In the genomic region with DNA sequence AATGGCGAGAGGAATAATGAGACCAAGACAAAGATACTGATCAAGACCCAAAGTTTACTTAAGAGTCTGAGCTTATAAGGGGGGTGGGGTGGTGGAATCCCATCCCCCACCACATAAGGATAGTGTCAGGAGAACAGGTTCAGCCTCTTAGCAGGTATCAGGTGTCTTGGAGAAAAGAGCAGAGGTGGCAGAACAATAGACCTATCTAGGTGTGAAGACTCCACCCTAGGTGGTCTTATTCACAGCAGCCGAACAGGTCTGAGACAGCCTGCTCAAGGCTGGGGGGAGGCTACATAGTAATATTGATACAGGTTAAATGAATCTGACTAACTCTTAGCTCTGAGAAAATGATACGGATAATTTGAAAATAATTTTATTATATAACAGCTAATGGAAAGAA, we compare ENCODE assay signal across 16 mouse cellular contexts.
"Had no signal": no experiment of that assay in that cellular context is flagged by ENCODE, and none has a peak within 500 bp of the region (broad histone marks: within the 10 kb centered on the region; RNA-seq: fewer than 3 reads in every experiment).

No protein-coding gene starts in this region.

- H3K4me3 ChIP-seq: midbrain, embryonic 10.5 days; midbrain, embryonic 12.5 days; myocyte; neural tube, embryonic 13.5 days; neural tube, embryonic 15.5 days; stomach, embryonic 15.5 days had no signal

- DNase-seq: lung, adult 18-20 months; lung, embryonic 14.5 days; lung, postnatal 10 days; lung, postnatal 4 days; midbrain, embryonic 14.5 days; right cerebral cortex, postnatal 14 days; thymus, adult 2 months; thymus, postnatal 25 days; thymus, postnatal 4 days had no signal

- H3K9ac ChIP-seq: lung, embryonic 14.5 days; midbrain, embryonic 12.5 days; neural tube, embryonic 13.5 days; neural tube, embryonic 15.5 days; stomach, embryonic 15.5 days had no signal

- H3K4me1 ChIP-seq: midbrain, embryonic 12.5 days; neural tube, embryonic 13.5 days; stomach, embryonic 15.5 days had no signal

- H3K9me3 ChIP-seq: midbrain, embryonic 10.5 days; midbrain, embryonic 12.5 days; neural tube, embryonic 13.5 days; neural tube, embryonic 15.5 days; stomach, embryonic 15.5 days had no signal

- H3K36me3 ChIP-seq: midbrain, embryonic 10.5 days; midbrain, embryonic 12.5 days; neural tube, embryonic 13.5 days; neural tube, embryonic 15.5 days; stomach, embryonic 15.5 days had no signal

- H3K27ac ChIP-seq: midbrain, embryonic 10.5 days; midbrain, embryonic 12.5 days; neural tube, embryonic 13.5 days; neural tube, embryonic 15.5 days; stomach, embryonic 15.5 days; stomach, postnatal 0 days had no signal
